Mouse (Mus musculus) neural tube, embryonic 15.5 days (tissue): ENCODE data around the gene Dnaja3. TPM values are rescaled to one million over a fixed set of nuclear protein-coding genes. Genes with fewer than 3 reads are reported as not detected.
"Not testable (repeated sequence)": the region's sequence is repeated elsewhere in the genome, so short reads cannot be mapped to it uniquely, and the experiment has no call there.

Experiments used
- ATAC-seq: fragments of 200-750 bp; cut with Nextera tagmentation; 2 replicates; pipeline ENCODE4 v1.8.0; 2017; ENCODE audit warnings: mild to moderate bottlenecking, moderate TSS enrichment, moderate library complexity; ENCODE audit not compliant: low FRiP score
- H3K27ac ChIP-seq: fragments of 300-500 bp; sonication (generic); replicated peaks from 2 replicates; pipeline ENCODE4 v1.5.1; 2015; ENCODE audit warnings: mild to moderate bottlenecking, inconsistent platforms
- H3K27me3 ChIP-seq: fragments of 300-500 bp; sonication (generic); replicated peaks from 2 replicates; pipeline ENCODE4 v1.6.1; 2015; ENCODE audit warnings: inconsistent platforms
- H3K36me3 ChIP-seq: fragments of 300-500 bp; sonication (generic); 2 replicates; pipeline ENCODE4 v1.6.1; 2015; ENCODE audit warnings: inconsistent platforms
- H3K4me1 ChIP-seq: fragments of 300-500 bp; sonication (generic); 2 replicates; pipeline ENCODE4 v1.6.1; 2015; ENCODE audit warnings: inconsistent platforms
- H3K4me2 ChIP-seq: fragments of 300-500 bp; sonication (generic); 2 replicates; pipeline ENCODE4 v1.6.1; 2015; ENCODE audit warnings: inconsistent platforms, mild to moderate bottlenecking, moderate library complexity
- H3K4me3 ChIP-seq: fragments of 300-500 bp; sonication (generic); replicated peaks from 2 replicates; pipeline ENCODE4 v1.5.1; 2015; ENCODE audit warnings: mild to moderate bottlenecking, inconsistent platforms
- H3K9ac ChIP-seq: fragments of 300-500 bp; sonication (generic); replicated peaks from 2 replicates; pipeline ENCODE4 v1.6.1; 2015; ENCODE audit warnings: mild to moderate bottlenecking, inconsistent platforms
- H3K9me3 ChIP-seq: fragments of 300-500 bp; sonication (generic); replicated peaks from 2 replicates; pipeline ENCODE4 v1.6.1; 2016; ENCODE audit warnings: inconsistent platforms
- WGBS: fragments of 180-500 bp; shearing (Covaris S2); methylation state at CpG from one replicate; pipeline ENCODE4 v1.1.7; 2015; ENCODE audit warnings: mixed read lengths; 5-methylcytosine and 5-hydroxymethylcytosine counted together
- polyA plus RNA-seq: library from polyadenylated mRNA; unstranded; fragments of >200 nt; fragmentation: Nextera tagmentation; extraction: Ambion mirVana; gene quantifications from 2 replicates; pipeline ENCODE4 v1.2.1, GENCODE M21; 2015

The Dnaja3 gene
- polyA plus RNA-seq, 1 experiment from 2014 or later: 68.6 TPM

GRCm38 (mm10) chr16:4679121-4680018 lies 39.6 kb downstream of the Dnaja3 start, which contains the start of gene Coro7:
Gene Coro7 (minus strand): TSS chr16:4679777.
- peak within 1 kb of the TSS; percentile 61 for H3K9ac ChIP-seq
- peak; percentile 90 for ATAC-seq
- no peaks in the 10 kb centered on the region for H3K27me3 ChIP-seq
- peak within 1 kb of the TSS; percentile 72 for H3K4me3 ChIP-seq
- H3K9me3 ChIP-seq: no peaks in the 10 kb centered on the region
- peaks cover 24% of the 10 kb centered on the region for H3K4me1 ChIP-seq
- H3K36me3 ChIP-seq: peaks cover 18% of the 10 kb centered on the region
- H3K27ac ChIP-seq: peak within 1 kb of the TSS; percentile 54
- H3K4me2 ChIP-seq: peak within 1 kb of the TSS; percentile 81
- WGBS: under 1% methylated on average over 47 of the region's 47 CpGs

GRCm38 (mm10) chr16:4680922-4681455 lies 41.2 kb downstream of the Dnaja3 start:
- H3K36me3 ChIP-seq, H3K4me2 ChIP-seq: not testable (repeated sequence)
- 84% methylated on average over 3 of the region's 3 CpGs for WGBS

GRCm38 (mm10) chr16:4682628-4683179 lies 42.9 kb downstream of the Dnaja3 start:
- Histone ChIP-seq H3K36me3 (peaks cover 9% of the 10 kb centered on the region), H3K27ac (peak overlapping the region; percentile 95; the same call in 1 of the 2 replicates), H3K4me1 (peaks cover 36% of the 10 kb centered on the region), H3K4me3 (peak overlapping the region; percentile 94; the same call in 1 of the 2 replicates), H3K9me3 (no peaks in the 10 kb centered on the region), H3K27me3 (no peaks in the 10 kb centered on the region), H3K9ac (no peak overlapping the region), H3K4me2 (peak overlapping the region; percentile 88)
- no peak for ATAC-seq
- 80% methylated on average over 4 of the region's 4 CpGs for WGBS

More at GRCm38 (mm10) chr16:4680922-4681455, 41.2 kb downstream of the Dnaja3 start:
- H3K4me1 ChIP-seq: peaks cover 37% of the 10 kb centered on the region
- H3K27ac ChIP-seq, ATAC-seq, H3K9ac ChIP-seq, H3K4me3 ChIP-seq, H3K27me3 ChIP-seq, H3K9me3 ChIP-seq: not testable (repeated sequence)

GRCm38 (mm10) chr16:4683193-4683580 lies 43.4 kb downstream of the Dnaja3 start:
- Histone ChIP-seq H3K27me3 (no peaks in the 10 kb centered on the region), H3K9me3 (no peaks in the 10 kb centered on the region), H3K27ac (peak overlapping the region; percentile 95), H3K4me2 (peak overlapping the region; percentile 88), H3K4me3 (peak overlapping the region; percentile 94), H3K36me3 (peaks cover 14% of the 10 kb centered on the region), H3K9ac (peak overlapping the region; percentile 96), H3K4me1 (peaks cover 31% of the 10 kb centered on the region)
- ATAC-seq: peak; percentile 2; the same call in 1 of the 2 replicates
- 33% methylated on average over 9 of the region's 9 CpGs for WGBS

- Histone ChIP-seq H3K9me3 (no peaks in the 10 kb centered on the region), H3K36me3 (peaks cover 18% of the 10 kb centered on the region), H3K4me3 (peak overlapping the region; percentile 94), H3K27me3 (no peaks in the 10 kb centered on the region), H3K9ac (peak overlapping the region; percentile 96), H3K27ac (peak overlapping the region; percentile 95), H3K4me2 (peak overlapping the region; percentile 88), H3K4me1 (peaks cover 25% of the 10 kb centered on the region)
- peak; percentile 88 for ATAC-seq
- WGBS: under 1% methylated on average over 54 of the region's 54 CpGs
Observed at GRCm38 (mm10) chr16:4683581-4684456, 44.0 kb downstream of the Dnaja3 start.

GRCm38 (mm10) chr16:4684457-4684791 lies 44.6 kb downstream of the Dnaja3 start:
- WGBS: 3% methylated on average over 9 of the region's 9 CpGs
- H3K36me3 ChIP-seq: peaks cover 24% of the 10 kb centered on the region
- ATAC-seq: no peak
- H3K4me2 ChIP-seq: peak overlapping the region; percentile 88
- no peaks in the 10 kb centered on the region for H3K9me3 ChIP-seq
- peaks cover 22% of the 10 kb centered on the region for H3K4me1 ChIP-seq
- peak overlapping the region; percentile 94 for H3K4me3 ChIP-seq
- H3K9ac ChIP-seq: peak overlapping the region; percentile 96
- no peaks in the 10 kb centered on the region for H3K27me3 ChIP-seq
- H3K27ac ChIP-seq: peak overlapping the region; percentile 95

- not testable (repeated sequence) for H3K4me3 ChIP-seq, H3K4me2 ChIP-seq, H3K9ac ChIP-seq, H3K9me3 ChIP-seq, ATAC-seq, H3K27ac ChIP-seq, H3K27me3 ChIP-seq
- Histone ChIP-seq H3K4me1 (peaks cover 13% of the 10 kb centered on the region), H3K36me3 (peaks cover 67% of the 10 kb centered on the region)
- 97% methylated on average over 4 of the region's 4 CpGs for WGBS
Observed at GRCm38 (mm10) chr16:4689371-4689770, 49.6 kb downstream of the Dnaja3 start.

- H3K4me1 ChIP-seq: no peaks in the 10 kb centered on the region
- peaks cover 91% of the 10 kb centered on the region for H3K36me3 ChIP-seq
- no peak for ATAC-seq
- WGBS: 96% methylated on average over 3 of the region's 3 CpGs
- no peak overlapping the region for H3K4me2 ChIP-seq
- no peaks in the 10 kb centered on the region for H3K27me3 ChIP-seq
- H3K9me3 ChIP-seq: no peaks in the 10 kb centered on the region
- H3K9ac ChIP-seq: no peak overlapping the region
- no peak overlapping the region for H3K27ac ChIP-seq
- H3K4me3 ChIP-seq: no peak overlapping the region
Observed at GRCm38 (mm10) chr16:4701211-4701610, 61.4 kb downstream of the Dnaja3 start.

- Histone ChIP-seq H3K4me3 (no peak overlapping the region), H3K4me1 (no peaks in the 10 kb centered on the region), H3K36me3 (peaks cover 91% of the 10 kb centered on the region), H3K9me3 (no peaks in the 10 kb centered on the region), H3K27ac (no peak overlapping the region), H3K4me2 (no peak overlapping the region), H3K27me3 (no peaks in the 10 kb centered on the region), H3K9ac (no peak overlapping the region)
- ATAC-seq: no peak
- 64% methylated on average over 1 of the region's 1 CpGs for WGBS
Observed at GRCm38 (mm10) chr16:4702646-4703045, 62.9 kb downstream of the Dnaja3 start.

- no peak for ATAC-seq
- no peaks in the 10 kb centered on the region for H3K4me1 ChIP-seq
- no peak overlapping the region for H3K4me3 ChIP-seq
- peaks cover 75% of the 10 kb centered on the region for H3K36me3 ChIP-seq
- WGBS: 80% methylated on average over 4 of the region's 4 CpGs
- H3K4me2 ChIP-seq: no peak overlapping the region
- no peak overlapping the region for H3K27ac ChIP-seq
- H3K27me3 ChIP-seq: no peaks in the 10 kb centered on the region
- H3K9ac ChIP-seq: no peak overlapping the region
- H3K9me3 ChIP-seq: no peaks in the 10 kb centered on the region
Observed at GRCm38 (mm10) chr16:4705541-4705940, 65.8 kb downstream of the Dnaja3 start.

GRCm38 (mm10) chr16:4711173-4711572 lies 71.4 kb downstream of the Dnaja3 start:
- no peaks in the 10 kb centered on the region for H3K4me1 ChIP-seq
- no peak for ATAC-seq
- H3K9me3 ChIP-seq: no peaks in the 10 kb centered on the region
- no peak overlapping the region for H3K9ac ChIP-seq
- peaks cover 60% of the 10 kb centered on the region for H3K36me3 ChIP-seq
- no peaks in the 10 kb centered on the region for H3K27me3 ChIP-seq
- H3K27ac ChIP-seq: no peak overlapping the region
- 96% methylated on average over 4 of the region's 4 CpGs for WGBS
- H3K4me2 ChIP-seq: no peak overlapping the region
- no peak overlapping the region for H3K4me3 ChIP-seq
